Mouse (Mus musculus): ENCODE measurements around the gene Dnhd1. TPM values are rescaled to one million over a fixed set of nuclear protein-coding genes. Genes with fewer than 3 reads are reported as not detected.
"Not testable (repeated sequence)": the region's sequence is repeated elsewhere in the genome, so short reads cannot be mapped to it uniquely, and the experiment has no call there.

Dnhd1 gene
- polyA plus RNA-seq, 1 experiment from 2014 or later, result 0.61 TPM

DNA sequence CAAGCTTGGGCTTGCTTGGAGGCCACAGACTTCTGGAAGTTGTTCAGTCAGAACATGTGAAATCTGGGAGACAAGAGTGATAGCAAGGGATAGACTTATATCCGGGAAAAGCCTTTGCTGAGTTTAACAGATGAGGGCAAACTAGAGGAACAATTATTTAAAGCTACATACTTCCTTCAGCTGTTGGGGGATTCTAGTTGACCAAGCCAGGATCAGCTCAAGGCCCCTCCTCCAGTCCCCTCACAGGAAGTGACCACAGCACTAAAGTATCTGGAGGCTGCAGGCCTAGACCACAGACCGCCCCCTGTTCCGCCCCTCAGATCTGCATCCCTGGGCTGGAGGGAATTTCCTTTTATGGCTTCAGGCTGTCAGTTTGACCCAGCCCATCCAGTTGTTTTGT is 88.3 kb downstream of the Dnhd1 start:
- DNase-seq (ENCODE audit: low spot score), result no peak

DNA sequence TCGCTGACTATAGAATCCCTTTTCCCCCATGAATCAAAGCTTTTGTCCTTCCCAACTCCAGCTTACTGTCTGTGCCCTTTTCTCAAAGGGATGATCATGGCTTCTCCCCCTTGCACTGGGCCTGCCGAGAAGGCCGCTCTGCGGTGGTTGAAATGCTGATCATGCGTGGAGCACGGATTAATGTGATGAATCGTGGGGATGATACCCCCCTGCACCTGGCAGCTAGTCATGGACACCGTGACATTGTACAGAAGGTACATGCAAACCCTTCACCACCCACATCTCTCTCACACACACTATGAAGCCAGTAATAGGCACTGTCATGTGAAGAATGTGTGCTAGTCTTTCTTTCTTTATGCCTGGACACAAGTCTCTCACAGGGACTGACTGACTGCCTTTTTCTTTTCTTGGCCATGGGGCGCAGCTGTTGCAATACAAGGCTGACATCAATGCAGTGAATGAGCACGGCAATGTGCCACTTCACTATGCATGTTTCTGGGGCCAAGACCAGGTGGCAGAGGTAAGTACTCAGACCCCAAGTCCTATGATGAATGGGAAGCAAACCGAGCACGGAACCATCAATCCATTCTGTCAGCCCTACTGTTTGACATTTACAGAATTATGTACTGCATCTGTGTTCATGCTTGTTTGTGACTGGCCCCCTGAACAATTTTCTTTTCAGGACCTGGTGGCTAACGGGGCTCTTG is 89.6 kb downstream of the Dnhd1 start:
- DNase-seq (ENCODE audit: low spot score), result no peak

DNA sequence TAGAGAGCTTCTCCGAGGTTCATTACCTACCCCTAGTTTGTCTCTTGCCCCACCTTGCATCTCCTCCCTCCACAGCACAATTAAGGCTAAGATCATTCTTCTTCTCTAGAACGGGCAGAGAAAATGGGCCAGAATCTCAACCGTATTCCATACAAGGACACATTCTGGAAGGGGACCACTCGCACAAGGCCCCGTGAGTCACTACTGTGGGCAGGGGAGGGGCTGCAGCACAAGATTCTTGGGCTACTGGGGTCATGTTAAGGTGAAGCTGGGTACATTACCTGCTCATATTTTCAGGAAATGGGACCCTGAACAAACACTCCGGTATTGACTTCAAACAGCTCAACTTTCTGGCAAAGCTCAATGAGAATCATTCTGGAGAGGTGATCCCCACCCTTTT is 90.2 kb downstream of the Dnhd1 start:
- DNase-seq (ENCODE audit: low spot score), result no peak

DNA sequence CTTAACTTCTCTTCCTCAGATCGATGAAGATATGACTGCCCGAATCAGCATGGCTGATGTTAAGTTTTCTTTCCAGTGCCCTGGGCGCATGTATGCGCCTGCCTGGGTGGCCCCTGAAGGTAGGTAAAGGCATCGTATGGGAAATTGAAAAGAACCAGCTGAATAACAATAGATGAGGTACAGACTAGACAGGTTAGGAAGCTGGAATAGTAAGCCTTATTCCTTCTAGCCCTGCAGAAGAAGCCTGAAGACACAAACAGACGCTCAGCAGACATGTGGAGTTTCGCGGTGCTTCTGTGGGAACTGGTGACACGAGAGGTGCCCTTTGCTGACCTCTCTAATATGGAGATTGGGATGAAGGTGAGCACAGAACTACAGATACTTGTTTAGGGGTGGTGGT is 91.4 kb downstream of the Dnhd1 start:
- no peak for DNase-seq (ENCODE audit: low spot score)

DNA sequence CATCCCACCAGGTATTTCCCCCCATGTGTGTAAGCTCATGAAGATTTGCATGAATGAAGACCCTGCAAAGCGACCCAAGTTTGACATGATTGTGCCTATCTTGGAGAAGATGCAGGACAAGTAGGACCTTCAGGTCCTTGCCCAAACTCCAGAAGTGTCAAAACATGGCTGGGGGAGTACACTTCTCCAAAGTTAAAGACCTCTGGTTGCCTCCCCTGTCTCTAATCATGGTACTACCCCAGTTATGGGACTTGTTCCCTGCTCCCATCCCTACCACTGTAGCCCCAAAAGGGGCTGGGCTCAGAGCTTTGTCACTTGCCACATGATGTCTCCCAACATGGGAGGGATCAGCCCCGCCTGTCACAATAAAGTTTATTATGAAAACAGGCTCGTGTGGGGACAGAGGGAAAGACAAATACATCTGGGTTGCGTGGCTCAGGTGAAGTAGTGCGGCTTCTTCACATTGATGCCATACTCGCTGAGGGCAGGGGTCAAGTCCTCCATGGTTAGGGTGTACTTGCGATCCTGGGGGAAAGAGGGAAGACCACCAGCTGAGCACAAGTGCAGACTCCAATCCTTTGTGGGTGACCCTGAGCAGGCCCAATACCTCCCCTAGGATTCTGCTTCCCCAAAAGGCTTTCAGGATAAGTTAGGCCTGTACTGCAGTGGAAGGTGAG is 92.0 kb downstream of the Dnhd1 start:
- DNase-seq (ENCODE audit: low spot score), result not testable (repeated sequence)

DNA sequence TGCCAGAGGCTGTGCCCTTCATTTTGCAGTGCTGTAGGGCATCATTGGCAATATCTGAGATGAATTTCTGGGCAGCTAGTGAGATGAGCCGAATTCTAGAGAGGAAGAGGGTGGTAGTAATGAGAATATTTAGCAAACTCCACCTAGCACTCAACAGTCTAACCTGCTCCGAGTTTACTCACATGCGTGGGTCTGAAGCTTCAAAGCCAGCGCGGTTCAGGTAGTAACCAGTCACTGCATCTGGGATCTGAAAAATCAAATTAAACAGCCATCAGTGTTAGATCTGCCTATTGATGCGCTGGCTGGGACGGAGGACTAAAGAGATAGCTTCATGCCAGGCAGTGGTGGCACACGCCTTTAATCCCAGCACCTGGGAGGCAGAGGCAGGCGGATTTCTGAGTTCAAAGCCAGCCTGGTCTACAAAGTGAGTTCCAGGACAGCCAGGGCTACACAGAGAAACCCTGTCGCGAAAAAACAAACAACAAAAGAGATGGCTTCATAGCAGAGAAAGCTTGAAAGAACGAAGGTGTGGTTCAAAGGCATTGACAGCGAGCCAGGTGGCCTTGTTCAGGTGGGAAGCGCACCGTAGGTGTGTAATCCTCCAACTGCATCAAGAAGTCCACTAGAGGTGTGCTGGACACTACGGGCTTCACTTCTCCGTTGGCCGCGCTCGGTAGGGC is 92.8 kb downstream of the Dnhd1 start:
- not testable (repeated sequence) for DNase-seq (ENCODE audit: low spot score)

DNA sequence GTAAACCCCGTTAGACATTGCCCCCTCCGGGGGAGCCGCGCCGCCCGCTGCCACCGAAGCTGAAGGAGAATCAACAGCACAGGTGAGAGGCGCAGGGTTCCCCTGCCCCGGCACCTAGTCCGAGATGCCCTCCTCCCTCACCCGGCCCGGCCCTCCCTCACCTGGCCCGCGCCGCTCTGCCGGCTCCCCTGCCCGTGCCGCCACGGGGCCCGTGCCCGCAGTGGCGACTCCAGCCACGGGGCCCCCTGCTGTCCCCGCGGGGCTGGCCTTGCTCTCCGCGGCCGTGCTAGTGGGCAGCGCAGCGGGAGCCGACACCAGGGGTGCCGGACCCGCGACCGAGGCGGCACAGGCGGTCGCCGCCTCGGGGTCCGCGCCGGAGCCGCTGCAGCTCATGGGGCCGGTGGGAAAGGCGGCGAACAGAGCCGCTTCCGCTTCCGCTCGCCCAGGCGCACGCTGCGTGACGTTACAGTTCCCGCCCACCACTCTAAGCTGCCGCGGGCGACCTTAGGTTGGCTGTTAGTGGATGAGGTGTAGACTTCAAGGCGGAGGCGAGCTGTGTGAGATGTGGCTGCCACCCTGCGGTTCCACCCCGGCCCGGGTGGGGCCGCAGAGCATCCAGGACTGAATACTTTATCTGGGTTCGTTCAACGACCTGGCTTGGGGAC is 93.4 kb downstream of the Dnhd1 start, which contains the start of gene Taf10:
Taf10 (minus strand) TSS at position 436 of the 665 bp plus-strand sequence.
- DNase-seq (ENCODE audit: low spot score), result peak; percentile 94

DNA sequence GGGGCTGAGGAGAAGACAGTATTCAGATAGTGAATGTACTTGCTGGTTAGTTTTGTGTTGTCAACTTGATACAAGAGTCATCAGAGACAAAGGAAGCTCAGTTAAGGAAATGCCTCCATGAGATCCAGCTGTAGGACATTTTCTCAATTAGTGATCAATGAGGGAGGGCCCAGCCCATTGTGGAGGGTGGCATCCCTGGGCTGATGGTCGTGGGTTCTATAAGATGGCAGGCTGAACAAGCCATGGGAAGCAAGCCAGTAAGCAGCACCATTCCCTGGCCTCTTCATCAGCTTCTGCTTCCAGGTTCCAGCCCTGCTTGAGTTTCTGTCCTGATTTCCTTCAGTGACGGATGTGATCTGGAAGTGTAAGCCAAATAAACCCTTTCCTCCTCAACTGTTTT is 97.1 kb downstream of the Dnhd1 start:
- no peak for DNase-seq (ENCODE audit: low spot score)

DNA sequence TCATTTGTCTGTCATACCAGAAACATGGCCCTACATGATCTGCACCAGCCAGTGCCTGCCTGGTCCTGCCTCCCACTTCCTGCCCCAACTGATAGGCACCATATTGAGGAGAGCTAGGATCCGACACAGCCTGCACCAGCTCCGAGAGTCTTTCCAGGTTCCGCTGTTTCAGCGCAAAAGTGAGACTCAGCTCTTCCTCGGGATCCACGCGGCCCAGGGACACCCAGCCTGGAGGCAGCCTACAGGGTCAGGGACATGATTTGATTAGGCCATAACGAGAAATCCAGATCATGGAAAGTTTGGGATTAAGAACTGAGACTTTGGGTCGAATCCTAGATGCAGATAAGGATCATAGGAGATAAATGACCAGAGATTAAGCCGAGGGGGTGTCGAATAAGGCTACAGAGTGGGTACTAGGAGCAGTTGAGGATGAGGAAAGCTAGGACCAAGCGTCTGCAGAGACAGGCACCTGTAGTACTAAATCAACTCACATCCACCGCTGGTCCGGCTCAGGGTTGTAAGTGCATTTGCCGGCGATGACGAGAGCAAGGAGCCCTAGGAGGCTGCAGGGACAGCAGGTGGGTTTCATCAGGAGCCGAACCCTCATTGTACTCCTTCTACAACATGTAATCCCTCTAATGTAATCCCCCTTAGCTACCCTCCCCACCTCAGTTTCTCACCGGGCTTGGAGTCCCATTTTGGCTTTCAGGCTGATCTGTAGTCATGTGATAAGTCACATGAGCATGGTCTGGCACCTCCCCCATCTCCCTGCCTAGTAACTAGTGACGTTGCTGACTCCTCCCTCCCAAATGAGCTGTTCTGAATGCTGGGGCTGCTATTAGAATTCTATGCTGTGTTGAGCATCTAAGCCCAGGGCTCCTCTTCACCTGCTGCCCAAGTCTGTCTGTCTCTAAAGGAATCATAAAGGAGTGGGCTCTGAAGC is 101.1 kb downstream of the Dnhd1 start, which contains the start of gene Tpp1:
Tpp1 (minus strand) TSS at position 745 of the 943 bp plus-strand sequence.
- peak; percentile 92 for DNase-seq (ENCODE audit: low spot score)

DNA sequence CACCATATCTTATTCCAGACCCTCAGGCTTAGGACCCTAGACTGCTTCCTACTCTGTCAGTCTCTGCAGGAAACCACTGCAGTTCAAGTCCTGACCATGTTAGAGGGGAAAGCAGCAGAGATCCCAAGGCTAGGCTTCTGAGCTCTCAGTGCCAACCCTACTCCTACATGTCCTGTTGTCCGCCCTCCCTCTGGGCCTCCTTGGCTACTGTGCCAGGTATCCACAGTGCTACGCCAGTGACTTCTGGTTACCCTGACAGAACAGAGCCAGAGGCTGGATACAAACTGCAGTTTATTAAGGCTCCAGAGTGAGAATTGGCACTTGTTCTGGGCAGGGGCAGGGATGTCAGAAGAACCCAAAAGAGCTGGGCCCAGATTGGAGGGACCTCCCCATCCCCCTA is 102.1 kb downstream of the Dnhd1 start:
- no peak for DNase-seq (ENCODE audit: low spot score)

DNA sequence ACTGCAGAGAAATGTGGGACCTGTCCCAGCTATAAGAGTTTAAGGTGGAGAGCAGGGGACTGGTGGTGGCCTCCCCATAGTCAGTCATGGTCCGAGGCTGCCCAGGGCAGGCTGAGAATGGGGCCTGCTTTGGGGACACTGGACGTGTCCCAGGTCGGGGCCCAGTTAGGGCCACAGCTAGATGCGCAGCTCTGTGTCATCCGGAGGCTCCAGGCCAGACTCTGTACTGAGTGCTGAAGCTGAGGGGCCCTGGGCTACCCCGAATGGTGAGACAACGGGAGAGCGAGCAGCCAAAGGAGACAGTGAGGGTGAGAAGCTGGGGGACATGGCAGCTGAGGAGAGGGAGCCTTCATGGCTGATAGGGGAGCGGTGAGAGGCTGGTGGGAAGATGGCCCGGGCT is 102.7 kb downstream of the Dnhd1 start:
- DNase-seq (ENCODE audit: low spot score), result no peak

DNA sequence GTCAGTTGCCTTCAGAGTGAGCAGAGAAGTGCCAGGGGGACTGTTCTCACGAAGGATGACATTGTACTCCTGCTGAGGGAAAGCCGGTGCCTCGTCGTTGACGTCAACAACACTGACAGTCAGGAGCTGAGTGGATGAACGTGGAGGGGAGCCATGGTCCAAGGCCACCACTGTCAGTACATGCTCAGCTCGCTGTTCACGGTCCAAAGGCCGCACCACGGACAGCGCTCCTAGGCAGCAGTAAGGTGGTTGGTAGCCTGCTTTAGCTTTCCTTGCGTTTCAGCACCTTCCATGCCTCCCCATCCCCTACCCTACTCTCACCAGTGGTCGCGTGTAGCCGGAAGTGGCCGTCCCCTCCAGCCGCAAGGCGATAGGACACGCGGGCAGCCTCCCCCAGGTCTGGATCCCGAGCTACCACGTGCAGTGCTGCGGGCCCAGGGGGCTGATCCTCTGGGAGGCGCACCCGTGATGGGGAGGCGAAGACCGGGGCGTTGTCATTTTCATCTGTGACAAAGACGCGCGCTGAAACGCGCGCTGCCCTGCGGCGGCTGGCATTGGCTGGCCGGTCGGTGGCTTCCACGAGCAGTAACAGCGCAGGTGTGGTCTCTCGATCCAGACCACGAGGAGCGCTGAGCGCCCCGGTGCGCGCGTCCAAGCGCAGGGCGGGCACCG is 111.3 kb downstream of the Dnhd1 start:
- no peak for DNase-seq (ENCODE audit: low spot score)

DNA sequence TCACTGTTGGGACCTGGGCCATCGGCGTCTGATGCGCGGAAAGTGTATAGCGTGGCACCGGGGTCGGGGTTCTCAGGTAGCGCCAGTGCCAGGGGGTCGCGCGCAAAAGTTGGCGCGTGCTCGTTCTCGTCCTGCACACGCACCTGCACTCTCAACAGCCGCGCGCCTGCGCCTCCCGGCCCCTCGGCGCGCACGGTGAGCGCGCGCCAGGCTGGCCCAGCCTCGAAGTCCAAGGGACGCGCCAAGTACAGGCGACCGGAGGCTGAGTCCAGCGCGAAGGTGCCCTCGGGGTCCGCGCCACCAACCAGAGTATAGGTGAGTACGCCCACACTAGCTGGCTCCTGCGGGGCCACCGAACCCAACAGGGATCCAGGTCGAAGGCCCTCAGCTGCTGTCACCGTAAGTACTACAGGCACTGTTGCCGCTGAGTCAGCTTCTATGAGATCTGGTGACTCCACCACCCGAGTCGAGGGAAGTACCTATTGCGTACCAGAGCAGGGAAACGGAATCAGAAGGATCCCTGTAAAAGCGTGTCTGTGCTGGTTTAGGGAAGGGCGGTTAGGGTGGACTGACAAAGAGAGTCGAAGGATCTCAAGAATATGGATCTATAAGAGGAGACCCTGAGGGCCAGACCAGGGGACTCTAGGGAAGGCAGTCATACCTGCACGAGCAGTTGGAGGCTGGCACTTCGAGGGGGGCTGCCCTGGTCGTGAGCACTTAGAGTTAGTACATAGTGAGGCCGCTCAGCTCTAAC is 112.1 kb downstream of the Dnhd1 start:
- no peak for DNase-seq (ENCODE audit: low spot score)

DNA sequence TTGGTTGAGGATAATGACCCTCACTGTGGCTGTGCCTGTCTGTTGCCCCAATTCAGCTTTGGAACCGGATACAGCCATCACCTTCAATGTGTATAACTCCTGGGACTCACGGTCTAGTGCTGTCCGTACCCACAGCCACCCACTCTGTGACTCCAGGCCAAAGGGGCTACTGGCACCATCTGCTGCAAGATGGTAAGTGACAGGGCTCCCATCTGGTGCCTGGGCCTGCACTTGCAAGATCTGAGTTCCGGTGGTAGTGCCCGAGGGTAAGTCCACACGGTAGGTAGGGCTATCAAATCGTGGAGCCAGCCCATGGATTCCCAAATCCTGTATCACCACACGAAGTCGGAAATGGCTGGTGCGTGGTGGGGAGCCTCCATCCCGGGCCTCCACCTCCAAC is 113.7 kb downstream of the Dnhd1 start:
- DNase-seq (ENCODE audit: low spot score), result no peak

DNA sequence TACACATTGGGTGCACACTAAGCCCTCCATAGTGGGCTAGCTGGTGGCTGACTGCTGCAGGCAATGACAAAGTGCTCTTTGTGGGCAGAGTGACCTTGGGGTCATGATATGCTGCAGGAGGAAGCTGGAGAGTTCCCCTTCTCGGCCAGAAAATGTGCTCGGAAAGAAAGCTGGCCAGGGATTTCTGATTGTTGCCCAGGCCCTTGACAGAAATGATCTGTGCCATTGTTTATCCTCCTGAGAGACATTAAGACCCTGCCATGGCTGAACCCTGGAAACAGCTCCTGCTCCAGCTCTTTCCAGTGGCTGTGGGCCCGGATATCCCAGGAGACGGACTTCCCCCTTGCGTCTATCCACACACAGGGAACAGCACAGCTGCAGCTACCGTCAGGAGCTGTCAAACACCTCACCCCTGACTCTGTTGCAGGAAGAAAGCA is 117.1 kb downstream of the Dnhd1 start:
- no peak for DNase-seq (ENCODE audit: low spot score)

DNA sequence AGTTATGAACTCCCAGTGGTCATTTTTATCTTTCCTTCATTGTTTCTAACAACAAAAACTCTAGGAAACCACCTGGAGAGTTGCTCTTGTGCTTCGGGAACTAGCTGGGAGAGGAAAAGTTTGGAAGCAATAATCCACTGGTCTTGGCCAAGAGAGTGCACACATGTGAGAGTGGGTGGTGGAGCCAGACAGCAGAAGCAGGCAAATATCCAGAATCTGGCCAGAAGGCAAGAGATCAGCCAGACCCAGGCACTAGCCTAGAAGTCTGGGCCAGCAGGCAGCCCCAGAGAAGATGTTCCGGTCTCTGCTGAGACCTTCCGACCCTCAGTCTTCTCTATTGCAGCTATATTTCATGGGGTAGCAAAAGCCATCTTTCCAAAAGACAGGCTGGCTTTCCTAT is 119.3 kb downstream of the Dnhd1 start:
- no peak for DNase-seq (ENCODE audit: low spot score)
